Comparison of ENCODE assay signal across 14 mouse cellular contexts in the genomic region with DNA sequence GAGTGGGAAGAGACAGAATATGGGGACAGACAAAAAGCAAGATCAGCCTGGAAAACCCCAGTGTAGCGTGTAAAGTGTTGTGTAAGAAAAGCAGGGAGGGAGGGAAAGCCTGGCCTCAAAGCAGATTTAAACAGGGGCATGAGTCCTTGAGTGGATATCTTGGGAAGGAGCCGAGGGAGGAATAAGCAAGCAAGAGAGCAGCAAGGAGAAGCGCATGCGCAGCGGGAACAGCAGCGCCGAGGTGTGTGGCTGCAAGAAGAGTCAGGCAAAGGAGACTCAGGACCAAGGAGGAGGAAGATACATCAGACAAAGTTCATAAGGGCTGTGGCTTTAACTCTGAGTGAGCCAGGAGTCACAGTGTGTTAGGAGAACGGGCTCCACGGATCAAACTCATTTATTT. TPM values are rescaled to one million over a fixed set of nuclear protein-coding genes. Genes with fewer than 3 reads are reported as not detected.
DNase-seq lines count a peak whose midpoint lies in the region; ATAC-seq lines count a peak whose summit lies in the region.
"Had no signal": no experiment of that assay in that cellular context is flagged by ENCODE, and none has a peak within 500 bp of the region (broad histone marks: within the 10 kb centered on the region; RNA-seq: fewer than 3 reads in every experiment).

No protein-coding gene starts in this region.

- no peak for DNase-seq in frontal cortex, postnatal 14 days (ENCODE audit: low spot score in 2 of 2)
- peak; percentile 30 to 37 for DNase-seq in left cerebral cortex, postnatal 36 days (ENCODE audit: low spot score in 2 of 2)
- no peak for DNase-seq in left cerebral cortex, adult 11 months (ENCODE audit: low spot score)
- DNase-seq in R1 (ENCODE audit: low read depth, low spot score), result peak; percentile 23
- DNase-seq in brain, adult 2 months (ENCODE audit: low read depth, low spot score), result peak; percentile 70
- DNase-seq in cerebellum, adult 9-11 months, result no peak
- DNase-seq: cerebellum, adult 18-20 months; cerebellum, postnatal 10 days; gastrocnemius, postnatal 36 days; heart, adult 11 months; heart, postnatal 36 days had no signal

- intact Hi-C loops in left cerebral cortex, postnatal 36 days (cut with DNase I), result no loop called here

- peak; percentile 87 for ATAC-seq in frontal cortex, adult (ENCODE audit: low TSS enrichment)
- ATAC-seq: forebrain, embryonic 15.5 days; intestine, embryonic 16.5 days had no signal

RNA-seq across cellular contexts. Expression of a gene that starts 30.7 kb away (rescaled TPM):
- 10 to 100 TPM; 44.9 to 48.6 TPM for total RNA-seq in left cerebral cortex, postnatal 36 days (2021)

Comparison
In these comparisons a context has a peak if more than half of its experiments do, and no peak if none do; other contexts are left out.
1. DNase-seq: peak in left cerebral cortex, postnatal 36 days (2 of 2), R1 (single experiment) and brain, adult 2 months (single experiment); none in frontal cortex, postnatal 14 days (0 of 2), left cerebral cortex, adult 11 months (single experiment) and cerebellum, adult 9-11 months (single experiment).